27 mouse cellular contexts compared by ENCODE assay signal in the genomic region with DNA sequence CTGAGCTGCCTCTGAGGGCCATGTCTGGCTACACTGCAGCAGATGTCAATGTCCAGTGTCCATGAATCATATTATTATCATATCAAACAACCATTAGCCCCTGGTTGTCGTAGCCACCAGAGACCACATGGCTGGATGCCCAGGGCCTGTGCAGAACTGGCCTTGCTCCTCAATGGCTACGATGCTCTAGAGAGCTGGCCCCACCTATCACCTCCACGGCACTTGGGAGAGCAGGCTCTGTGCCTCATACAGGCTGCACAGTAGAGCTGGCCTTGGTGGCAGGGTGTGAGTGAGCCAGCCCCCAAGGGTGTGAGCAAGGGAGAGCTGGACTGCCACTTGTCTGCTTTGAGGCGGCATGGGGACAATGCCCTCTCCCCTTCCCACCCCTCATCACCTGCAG. TPM values are rescaled to one million over a fixed set of nuclear protein-coding genes. Genes with fewer than 3 reads are reported as not detected.
DNase-seq lines count a peak whose midpoint lies in the region; ATAC-seq lines count a peak whose summit lies in the region.
"Had no signal": no experiment of that assay in that cellular context is flagged by ENCODE, and none has a peak within 500 bp of the region (broad histone marks: within the 10 kb centered on the region; RNA-seq: fewer than 3 reads in every experiment).

No protein-coding gene starts in this region.

- H3K27me3 ChIP-seq in embryonic facial prominence, embryonic 12.5 days, result peaks cover 6% of the 10 kb centered on the region; the same call in 1 of the 2 replicates
- H3K27me3 ChIP-seq in embryonic facial prominence, embryonic 10.5 days (replicated peaks; ENCODE audit: low read depth, poor library complexity, severe bottlenecking), result peaks cover 11% of the 10 kb centered on the region; the same call in 1 of the 2 replicates
- H3K27me3 ChIP-seq in heart, embryonic 12.5 days (replicated peaks), result no peaks in the 10 kb centered on the region; the same call in 1 of the 2 replicates
- 0 out of 2 replicates have a peak, but pooled peaks cover 4% of the 10 kb centered on the region for H3K27me3 ChIP-seq in lung, embryonic 15.5 days
- H3K27me3 ChIP-seq: forebrain, embryonic 15.5 days; hindbrain, embryonic 15.5 days had no signal

- H3K9ac ChIP-seq in embryonic facial prominence, embryonic 12.5 days, result no peak overlapping the region
- H3K9ac ChIP-seq in heart, embryonic 12.5 days, result no peak overlapping the region
- no peak overlapping the region for H3K9ac ChIP-seq in lung, embryonic 15.5 days
- H3K9ac ChIP-seq: embryonic facial prominence, embryonic 13.5 days; forebrain, embryonic 12.5 days; forebrain, embryonic 15.5 days; heart, embryonic 13.5 days; hindbrain, embryonic 15.5 days had no signal

- H3K4me1 ChIP-seq in embryonic facial prominence, embryonic 12.5 days, result no peaks in the 10 kb centered on the region
- H3K4me1 ChIP-seq in embryonic facial prominence, embryonic 10.5 days, result peaks cover 3% of the 10 kb centered on the region; the same call in 1 of the 2 replicates
- H3K4me1 ChIP-seq in heart, embryonic 12.5 days (replicated peaks), result no peaks in the 10 kb centered on the region
- peaks cover 4% of the 10 kb centered on the region; the same call in 1 of the 2 replicates for H3K4me1 ChIP-seq in lung, embryonic 15.5 days
- H3K4me1 ChIP-seq: forebrain, embryonic 12.5 days; forebrain, embryonic 15.5 days; hindbrain, embryonic 15.5 days had no signal

- 88% methylated on average over 4 of the region's 4 CpGs for WGBS in embryonic facial prominence, embryonic 12.5 days
- 83% methylated on average over 4 of the region's 4 CpGs for WGBS in embryonic facial prominence, embryonic 10.5 days
- 81% methylated on average over 4 of the region's 4 CpGs for WGBS in heart, embryonic 12.5 days
- WGBS in lung, embryonic 15.5 days, result 74% methylated on average over 4 of the region's 4 CpGs

- no peak for DNase-seq in embryonic facial prominence, embryonic 10.5 days (ENCODE audit: low spot score)
- no peak for DNase-seq in heart, adult 8-10 months (ENCODE audit: low spot score)
- no peak for DNase-seq in lung, adult 18-20 months
- no peak for DNase-seq in adrenal gland, postnatal 10 days
- DNase-seq: adrenal gland, adult 8-10 months; adrenal gland, postnatal 36 days; cerebellum, adult 18-20 months; cerebellum, adult 9-10 months; cerebellum, postnatal 14 days; gastrocnemius, postnatal 25 days had no signal

- ATAC-seq in embryonic facial prominence, embryonic 12.5 days (ENCODE audit: insufficient number of reproducible peaks, insufficient read depth, low FRiP score, low TSS enrichment), result 0 out of 2 replicates have a peak, but pooled peaks have one; percentile 60
- 0 out of 2 replicates have a peak, but pooled peaks have one; percentile 18 for ATAC-seq in heart, embryonic 12.5 days (ENCODE audit: insufficient number of reproducible peaks, low FRiP score)
- peak; percentile 52; the same call in 1 of the 2 replicates for ATAC-seq in lung, embryonic 15.5 days (ENCODE audit: borderline replicate concordance, extremely low read depth, low FRiP score, low TSS enrichment)
- ATAC-seq: activated CD4-positive, CD25-positive, alpha-beta regulatory T cell, adult 4 months; forebrain, embryonic 15.5 days; intestine, postnatal 0 days had no signal

- H3K27ac ChIP-seq in embryonic facial prominence, embryonic 12.5 days, result no peak overlapping the region
- H3K27ac ChIP-seq in embryonic facial prominence, embryonic 10.5 days (replicated peaks), result no peak overlapping the region
- H3K27ac ChIP-seq in heart, embryonic 12.5 days (ENCODE audit: poor library complexity, severe bottlenecking), result no peak overlapping the region
- H3K27ac ChIP-seq in lung, embryonic 15.5 days, result no peak overlapping the region
- H3K27ac ChIP-seq: embryonic facial prominence, embryonic 13.5 days; forebrain, embryonic 12.5 days; forebrain, embryonic 15.5 days; heart, embryonic 13.5 days; hindbrain, embryonic 15.5 days had no signal

- H3K9me3 ChIP-seq in embryonic facial prominence, embryonic 12.5 days, result no peaks in the 10 kb centered on the region
- H3K9me3 ChIP-seq in embryonic facial prominence, embryonic 10.5 days, result no peaks in the 10 kb centered on the region
- H3K9me3 ChIP-seq in heart, embryonic 12.5 days (replicated peaks), result no peaks in the 10 kb centered on the region
- H3K9me3 ChIP-seq in lung, embryonic 15.5 days, result no peaks in the 10 kb centered on the region
- H3K9me3 ChIP-seq: embryonic facial prominence, embryonic 13.5 days; forebrain, embryonic 12.5 days; forebrain, embryonic 15.5 days; heart, embryonic 13.5 days; hindbrain, embryonic 15.5 days had no signal

- H3K4me2 ChIP-seq in embryonic facial prominence, embryonic 12.5 days (replicated peaks), result no peak overlapping the region
- no peak overlapping the region for H3K4me2 ChIP-seq in heart, embryonic 12.5 days
- no peak overlapping the region for H3K4me2 ChIP-seq in lung, embryonic 15.5 days
- H3K4me2 ChIP-seq: embryonic facial prominence, embryonic 13.5 days; forebrain, embryonic 12.5 days; forebrain, embryonic 15.5 days; heart, embryonic 13.5 days; hindbrain, embryonic 15.5 days had no signal

- no peaks in the 10 kb centered on the region for H3K36me3 ChIP-seq in embryonic facial prominence, embryonic 12.5 days
- H3K36me3 ChIP-seq in embryonic facial prominence, embryonic 10.5 days (replicated peaks), result no peaks in the 10 kb centered on the region
- no peaks in the 10 kb centered on the region for H3K36me3 ChIP-seq in heart, embryonic 12.5 days
- no peaks in the 10 kb centered on the region for H3K36me3 ChIP-seq in lung, embryonic 15.5 days
- H3K36me3 ChIP-seq: embryonic facial prominence, embryonic 13.5 days; forebrain, embryonic 12.5 days; forebrain, embryonic 15.5 days; heart, embryonic 13.5 days; hindbrain, embryonic 15.5 days had no signal

- no peak overlapping the region for H3K4me3 ChIP-seq in embryonic facial prominence, embryonic 12.5 days
- no peak overlapping the region for H3K4me3 ChIP-seq in embryonic facial prominence, embryonic 10.5 days
- no peak overlapping the region for H3K4me3 ChIP-seq in heart, embryonic 12.5 days
- H3K4me3 ChIP-seq in lung, embryonic 15.5 days, result no peak overlapping the region
- H3K4me3 ChIP-seq: embryonic facial prominence, embryonic 13.5 days; erythroblast, embryonic 14.5 days; forebrain, embryonic 12.5 days; forebrain, embryonic 15.5 days; heart, embryonic 13.5 days; hindbrain, embryonic 15.5 days had no signal

RNA-seq across cellular contexts. Expression of gene Clec4f, which starts 41.5 kb away (rescaled TPM):
- polyA plus RNA-seq in embryonic facial prominence, embryonic 12.5 days (2016; fragmentation: Nextera tagmentation; extraction: Ambion mirVana), result not detected in 2 replicates
- polyA plus RNA-seq in embryonic facial prominence, embryonic 10.5 days (2016; fragmentation: Nextera tagmentation; extraction: Ambion mirVana), result not detected in 2 replicates
- 0.33 and 0.40 TPM in 2 replicates for polyA plus RNA-seq in heart, embryonic 12.5 days (2016; fragmentation: Nextera tagmentation; extraction: Ambion mirVana)
- total RNA-seq in heart, adult 8-10 months (2022), result under 1 TPM; 0.25 to 0.57 (median 0.47) TPM
- polyA plus RNA-seq in lung, embryonic 15.5 days (2015; fragmentation: Nextera tagmentation; extraction: Ambion mirVana), result not detected in 2 replicates
- total RNA-seq in adrenal gland, postnatal 10 days (2021), result 10 to 100 TPM in 1 of 2 experiments, 1 to 10 TPM in 1; 6.5 to 17.5 TPM
- total RNA-seq: adrenal gland, adult 8-10 months; adrenal gland, postnatal 36 days; ES-E14; gastrocnemius, adult 8-10 months; gastrocnemius, postnatal 25 days; heart, postnatal 25 days had no signal
- polyA plus RNA-seq: activated CD4-positive, CD25-positive, alpha-beta regulatory T cell, adult 4 months; embryonic facial prominence, embryonic 13.5 days; forebrain, embryonic 12.5 days; forebrain, embryonic 15.5 days; gonadal fat pad, adult 2 months; hindbrain, embryonic 11.5 days; hindbrain, embryonic 15.5 days; intestine, embryonic 14.5 days had no signal

RNA-seq across cellular contexts. Expression of gene Stambp, which starts 41.9 kb away (rescaled TPM):
- 22.0 and 22.7 TPM in 2 replicates for polyA plus RNA-seq in embryonic facial prominence, embryonic 12.5 days (2016; fragmentation: Nextera tagmentation; extraction: Ambion mirVana)
- polyA plus RNA-seq in embryonic facial prominence, embryonic 10.5 days (2016; fragmentation: Nextera tagmentation; extraction: Ambion mirVana), result 14.6 and 16.6 TPM in 2 replicates
- polyA plus RNA-seq in heart, embryonic 12.5 days (2016; fragmentation: Nextera tagmentation; extraction: Ambion mirVana), result 24.4 and 25.8 TPM in 2 replicates
- total RNA-seq in heart, adult 8-10 months (2022), result 10 to 100 TPM; 11.4 to 14.9 (median 12.9) TPM
- 21.0 and 23.3 TPM in 2 replicates for polyA plus RNA-seq in lung, embryonic 15.5 days (2015; fragmentation: Nextera tagmentation; extraction: Ambion mirVana)
- 10 to 100 TPM; 18.3 to 23.4 TPM for total RNA-seq in adrenal gland, postnatal 10 days (2021)
